Mouse (Mus musculus): ENCODE measurements at regions not wholly inside any gene's neighbourhood (a gene's known extent, or its start where the extent isn't known, plus 50 kb on each side); places are given as distances from the start of the nearest gene placed in this dataset.

DNA sequence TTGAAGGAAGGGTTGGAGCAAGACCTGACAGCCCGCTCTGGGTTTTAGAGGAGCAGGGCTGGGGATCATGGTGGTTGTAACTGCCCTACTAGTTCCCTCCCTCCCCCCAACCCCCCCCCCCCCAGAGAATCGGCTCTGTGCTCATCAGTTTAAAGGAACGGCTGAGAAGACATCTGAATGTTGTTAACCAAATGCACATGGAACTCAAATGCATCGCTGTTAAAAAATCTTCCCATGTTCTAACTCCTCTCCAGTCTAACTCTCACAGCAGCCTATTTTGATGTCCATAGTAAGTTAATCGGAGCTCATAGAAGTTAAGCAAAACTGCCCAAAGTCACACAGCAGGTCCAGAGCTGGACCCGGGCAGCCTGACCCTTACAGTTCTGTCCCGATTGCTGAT, 143.1 kb downstream of the Vegfa start:
- no peak for ATAC-seq

DNA sequence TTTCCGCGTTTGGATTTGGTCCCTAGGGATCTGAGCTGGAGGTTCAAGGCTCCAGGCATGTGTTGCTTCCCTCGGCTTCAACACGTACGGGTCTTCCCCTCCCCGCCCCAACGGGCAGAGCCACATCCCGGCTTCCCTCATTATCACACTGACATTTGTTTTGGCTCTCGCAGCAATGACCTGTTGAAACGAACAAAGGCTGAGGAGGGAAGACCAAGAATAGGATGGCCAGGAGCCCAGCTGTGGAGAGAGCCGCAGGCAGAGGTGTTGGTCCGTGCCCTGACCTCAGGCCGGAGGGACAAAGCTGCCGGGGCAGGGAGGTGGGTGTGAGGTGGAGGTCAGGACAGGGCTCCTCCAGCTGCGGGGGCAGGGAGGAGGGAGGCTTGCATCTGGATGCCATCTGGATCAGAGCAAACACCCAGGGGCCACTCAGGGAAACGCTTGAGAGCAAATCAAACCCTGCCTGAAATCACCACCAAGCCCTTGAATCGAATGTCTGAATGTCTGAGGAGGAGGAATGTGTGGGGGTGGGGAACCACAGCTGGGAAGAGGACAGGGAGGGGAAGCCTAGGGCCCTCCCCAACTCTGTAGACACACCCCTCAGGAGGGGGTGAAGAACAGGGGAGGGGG, 145.6 kb downstream of the Vegfa start:
- no peak for ATAC-seq

DNA sequence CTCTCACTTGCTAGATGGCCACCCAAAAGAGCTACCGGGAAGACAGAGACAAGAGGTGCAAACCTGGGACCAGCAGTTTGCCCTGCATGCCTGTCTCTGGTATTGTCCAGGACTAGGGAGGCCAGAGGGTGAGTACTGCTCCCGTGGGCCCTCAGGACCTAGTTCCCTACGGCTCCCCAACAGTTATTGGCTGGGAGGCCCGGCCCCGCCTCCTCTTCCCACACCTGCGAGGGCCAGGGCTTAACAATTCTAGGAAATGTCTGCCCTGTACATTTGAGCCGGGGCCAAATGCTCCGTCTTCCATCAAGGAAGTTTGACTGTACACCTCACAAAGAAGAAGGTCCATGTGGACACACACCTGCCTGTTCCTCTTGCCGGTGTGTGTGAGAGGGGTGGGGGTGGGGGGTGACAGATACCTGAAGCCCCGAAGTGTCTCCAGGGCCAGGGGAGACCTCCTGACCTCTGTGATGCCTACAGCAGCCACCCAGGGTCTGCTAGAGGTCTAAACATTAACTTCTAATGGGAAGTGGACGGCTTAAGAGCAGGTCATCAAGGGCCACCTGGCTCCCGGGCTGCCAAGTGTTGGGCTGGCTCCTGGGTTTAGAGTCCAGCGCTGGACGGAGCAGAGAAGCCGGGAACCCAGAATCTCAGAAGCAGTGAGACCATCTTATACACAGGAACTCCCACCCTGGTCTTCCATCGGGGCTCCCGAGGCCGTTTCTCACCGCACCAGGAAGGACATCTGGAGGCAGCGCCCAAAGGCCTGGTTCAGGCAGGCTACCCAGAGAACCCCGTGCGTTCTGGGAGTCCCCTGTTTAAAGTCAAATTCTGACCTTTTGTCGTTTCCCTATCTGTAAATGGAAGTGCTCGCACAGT, 146.5 kb downstream of the Vegfa start:
- ATAC-seq = no peak

DNA sequence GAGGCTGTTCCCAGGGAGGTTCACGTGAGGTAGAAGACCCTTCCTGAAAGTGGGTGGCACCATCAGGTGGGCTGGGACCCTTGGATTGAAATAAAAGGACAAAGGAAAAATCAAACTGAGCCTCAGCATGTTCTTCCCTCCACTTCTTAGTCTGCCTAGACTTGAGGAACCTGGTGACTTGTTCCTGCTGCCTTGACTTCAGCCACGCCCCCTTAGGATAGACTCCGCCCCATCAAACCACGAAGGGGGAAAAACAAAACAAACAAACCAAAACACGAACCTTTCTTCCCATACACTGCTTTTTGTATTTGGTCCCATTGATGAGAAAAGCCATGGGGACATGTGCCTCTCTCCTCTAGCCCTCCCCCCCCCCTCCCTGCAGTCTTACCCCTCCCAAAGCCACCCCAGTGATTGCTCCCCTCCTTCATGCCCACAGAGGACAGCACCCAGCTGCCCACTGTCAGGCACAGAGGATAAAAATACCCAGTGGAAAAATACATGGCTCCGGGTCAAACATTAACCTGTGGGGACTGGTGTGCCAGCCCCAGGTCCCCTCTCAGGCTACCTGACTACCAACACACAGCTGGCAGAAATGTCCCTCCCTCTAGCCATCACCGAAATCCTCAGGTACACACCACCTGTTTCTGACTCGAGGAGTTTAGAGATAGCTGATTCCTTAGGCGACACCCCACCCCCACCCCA, 148.0 kb downstream of the Vegfa start:
- ATAC-seq = no peak

DNA sequence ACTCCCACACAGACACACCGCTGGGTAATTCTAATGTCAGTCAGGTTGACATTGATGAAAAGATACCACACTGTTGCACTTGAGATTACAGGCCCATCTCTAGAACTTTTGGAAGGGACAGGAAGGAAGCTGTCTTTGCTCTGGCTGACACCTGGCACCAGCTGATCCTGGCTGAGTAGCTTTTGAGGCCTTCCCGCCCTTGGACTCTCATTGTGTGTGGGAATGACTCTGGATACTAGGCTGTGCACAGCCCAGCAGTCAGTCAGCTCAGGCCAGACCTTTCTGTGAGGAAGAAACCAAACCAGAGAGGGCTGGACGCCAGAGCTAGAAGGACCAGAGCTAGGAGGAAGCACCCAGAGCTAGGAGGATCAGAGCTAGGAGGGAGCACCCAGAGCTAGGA, 149.0 kb upstream of the 1600014C23Rik start:
- no peak for ATAC-seq

DNA sequence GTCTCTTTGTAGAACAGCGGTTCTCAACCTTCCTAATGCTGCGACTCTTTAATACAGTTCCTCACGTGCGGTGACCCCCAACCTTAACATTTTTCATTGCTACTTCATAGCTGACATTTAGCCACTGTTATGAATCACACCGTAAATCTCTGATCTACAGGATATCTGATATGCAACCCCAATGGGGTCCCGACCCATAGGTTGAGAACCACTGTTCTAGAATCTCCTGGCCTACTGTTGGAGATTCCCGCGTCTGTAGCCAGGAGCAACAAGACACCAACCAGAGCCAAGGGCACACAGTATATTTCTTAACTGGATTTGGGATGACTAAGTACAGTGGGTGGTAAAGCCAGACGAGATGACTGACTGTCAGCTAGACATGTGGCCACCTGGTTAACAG, 147.6 kb upstream of the 1600014C23Rik start:
- no peak for ATAC-seq

DNA sequence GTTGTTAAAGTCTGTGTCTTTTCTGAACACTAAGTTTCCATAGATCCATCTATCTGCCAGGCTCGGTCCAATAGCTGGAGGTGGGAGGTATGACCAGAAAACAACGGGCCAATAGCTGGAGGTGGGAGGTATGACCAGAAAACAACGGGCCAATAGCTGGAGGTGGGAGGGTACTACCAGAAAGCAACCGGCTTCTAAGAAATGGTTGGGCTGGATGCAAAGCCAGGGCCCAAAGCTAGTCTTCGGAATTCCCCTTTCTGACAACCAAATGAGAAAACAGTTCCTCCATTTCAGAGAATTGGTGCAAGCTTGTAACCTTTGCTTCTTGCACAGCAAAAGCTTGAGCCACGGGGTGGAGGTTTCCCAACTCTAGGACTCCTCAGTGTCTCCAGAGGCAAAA, 147.1 kb upstream of the 1600014C23Rik start:
- ATAC-seq = peak; percentile 48

DNA sequence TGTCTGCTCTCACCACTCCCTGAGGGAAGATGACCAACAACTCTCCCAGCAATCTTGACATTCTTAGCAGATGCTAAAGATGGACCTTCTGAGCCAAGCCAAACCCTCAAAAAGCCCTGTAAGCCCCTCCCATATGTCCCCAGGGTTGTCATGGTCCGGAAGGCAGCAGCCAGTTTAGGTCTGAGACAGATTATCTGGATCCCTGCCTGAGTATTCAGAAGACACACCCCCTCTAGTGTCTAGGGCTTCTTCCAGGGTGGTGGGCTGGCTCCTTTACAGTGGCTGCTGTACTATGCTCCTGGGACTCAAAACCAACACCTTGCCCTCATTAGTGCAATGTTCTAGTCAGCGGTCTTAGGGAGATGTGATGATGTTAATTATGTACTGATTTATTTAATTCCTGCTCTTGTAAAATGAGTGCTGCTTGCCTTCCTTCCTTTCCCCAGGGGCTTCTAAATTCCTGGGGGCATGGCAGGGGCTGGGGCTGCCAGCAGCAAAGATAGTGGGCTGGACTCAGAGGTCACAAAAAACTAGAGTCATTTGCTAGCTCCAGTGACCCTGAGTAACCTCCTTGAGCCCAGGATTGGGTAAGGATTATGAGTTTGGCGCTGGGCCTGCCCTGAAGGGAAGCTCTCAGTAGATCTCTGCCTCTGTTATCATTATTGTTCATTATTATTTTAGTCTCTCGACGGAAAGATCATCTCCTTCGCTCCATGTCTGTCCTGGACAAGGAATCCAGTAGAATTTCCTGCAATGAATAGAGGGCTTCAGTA, 146.0 kb upstream of the 1600014C23Rik start:
- ATAC-seq = no peak

DNA sequence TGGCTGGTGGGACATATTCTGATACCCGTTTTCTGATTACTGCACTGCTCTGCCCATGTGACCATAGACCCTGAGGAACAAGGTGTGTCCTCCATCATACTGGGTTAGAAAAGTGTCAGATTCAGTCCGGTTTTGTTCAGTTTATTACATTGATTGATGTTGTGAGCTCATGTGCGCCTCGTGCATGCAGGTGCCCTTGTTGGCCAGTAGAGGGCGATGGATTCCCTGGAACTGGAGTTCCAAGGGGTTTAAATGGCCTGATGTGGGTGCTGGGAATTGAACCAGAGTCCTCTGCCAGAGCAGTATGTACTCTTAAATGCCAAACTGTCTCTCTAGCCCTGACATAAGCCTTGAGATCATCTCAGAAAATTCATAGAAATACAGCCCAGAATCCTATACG, 144.8 kb upstream of the 1600014C23Rik start:
- no peak for ATAC-seq

DNA sequence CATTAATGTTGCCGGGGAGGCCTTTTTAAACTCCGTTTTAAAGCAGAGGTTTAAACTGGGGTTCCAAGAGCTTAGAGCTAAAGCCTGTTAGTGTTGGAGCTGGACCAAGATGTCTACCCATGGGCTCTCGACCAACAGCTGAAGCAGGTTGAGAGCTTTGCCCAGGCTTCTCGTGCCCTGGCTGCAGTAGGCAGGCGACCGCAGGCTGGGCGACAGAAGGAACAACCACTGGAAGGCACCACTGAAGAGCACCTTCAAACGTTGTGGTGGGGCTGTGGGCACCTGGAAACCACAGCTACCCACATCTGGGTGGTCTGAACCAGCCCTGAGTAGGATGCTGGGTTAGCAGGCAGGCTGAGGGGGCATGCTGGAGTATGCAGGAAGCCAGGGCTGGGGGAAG, 141.7 kb upstream of the 1600014C23Rik start:
- ATAC-seq = no peak

DNA sequence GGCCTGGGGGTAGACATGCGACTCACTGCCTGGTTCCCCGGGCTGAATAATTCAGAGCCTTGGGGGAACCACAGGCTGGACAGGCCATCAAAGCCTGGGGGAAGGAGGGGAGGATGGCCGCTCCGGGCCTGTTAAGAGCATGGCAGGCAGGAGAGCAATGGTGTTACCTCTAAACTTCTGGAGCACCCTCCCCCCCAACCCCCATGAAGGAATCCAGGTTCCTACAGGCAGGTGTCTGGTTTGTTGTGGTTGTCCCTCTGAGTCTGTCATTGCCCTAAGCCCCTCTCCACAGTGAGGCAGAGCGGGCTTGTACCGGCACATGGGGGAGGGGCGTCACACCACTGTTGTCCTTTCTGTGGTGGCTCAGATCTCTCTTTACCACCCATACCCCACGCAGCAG, 140.4 kb upstream of the 1600014C23Rik start:
- no peak for ATAC-seq

DNA sequence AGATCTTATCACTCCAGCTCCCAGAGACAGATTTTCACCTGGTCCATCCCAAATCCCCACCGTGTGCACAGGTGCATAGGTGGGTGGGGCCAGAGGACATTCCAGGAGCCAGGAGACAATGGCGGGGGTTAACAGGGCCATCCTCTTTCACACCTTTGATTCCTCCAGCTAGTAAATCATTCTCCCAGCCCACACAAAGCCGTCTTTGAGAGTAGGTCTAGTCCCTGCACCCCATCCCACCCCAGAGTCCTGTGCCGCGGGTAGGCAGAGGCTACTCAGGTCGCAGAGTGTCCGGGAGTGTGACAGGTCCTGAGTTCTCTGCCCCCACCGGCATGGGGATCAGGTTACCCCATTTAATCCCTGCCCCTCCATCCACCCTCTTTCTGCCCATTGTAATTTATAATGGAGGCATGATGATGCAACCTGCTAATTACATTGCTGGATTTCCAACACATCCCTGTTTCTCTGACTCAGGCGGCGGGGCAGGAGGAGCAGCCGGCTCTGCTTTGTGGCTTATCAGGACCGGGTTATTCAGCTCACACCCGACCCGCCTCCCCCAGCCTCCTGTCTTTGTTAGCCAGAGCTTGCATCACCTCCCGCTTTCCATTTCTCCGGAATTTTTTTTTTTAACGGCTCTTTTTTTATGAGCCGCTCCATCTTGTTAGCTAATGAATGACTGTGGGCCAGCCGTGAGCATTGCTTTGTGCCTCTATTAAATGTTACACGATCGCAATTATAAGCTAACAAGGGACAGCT, 139.7 kb upstream of the 1600014C23Rik start:
- ATAC-seq = no peak

DNA sequence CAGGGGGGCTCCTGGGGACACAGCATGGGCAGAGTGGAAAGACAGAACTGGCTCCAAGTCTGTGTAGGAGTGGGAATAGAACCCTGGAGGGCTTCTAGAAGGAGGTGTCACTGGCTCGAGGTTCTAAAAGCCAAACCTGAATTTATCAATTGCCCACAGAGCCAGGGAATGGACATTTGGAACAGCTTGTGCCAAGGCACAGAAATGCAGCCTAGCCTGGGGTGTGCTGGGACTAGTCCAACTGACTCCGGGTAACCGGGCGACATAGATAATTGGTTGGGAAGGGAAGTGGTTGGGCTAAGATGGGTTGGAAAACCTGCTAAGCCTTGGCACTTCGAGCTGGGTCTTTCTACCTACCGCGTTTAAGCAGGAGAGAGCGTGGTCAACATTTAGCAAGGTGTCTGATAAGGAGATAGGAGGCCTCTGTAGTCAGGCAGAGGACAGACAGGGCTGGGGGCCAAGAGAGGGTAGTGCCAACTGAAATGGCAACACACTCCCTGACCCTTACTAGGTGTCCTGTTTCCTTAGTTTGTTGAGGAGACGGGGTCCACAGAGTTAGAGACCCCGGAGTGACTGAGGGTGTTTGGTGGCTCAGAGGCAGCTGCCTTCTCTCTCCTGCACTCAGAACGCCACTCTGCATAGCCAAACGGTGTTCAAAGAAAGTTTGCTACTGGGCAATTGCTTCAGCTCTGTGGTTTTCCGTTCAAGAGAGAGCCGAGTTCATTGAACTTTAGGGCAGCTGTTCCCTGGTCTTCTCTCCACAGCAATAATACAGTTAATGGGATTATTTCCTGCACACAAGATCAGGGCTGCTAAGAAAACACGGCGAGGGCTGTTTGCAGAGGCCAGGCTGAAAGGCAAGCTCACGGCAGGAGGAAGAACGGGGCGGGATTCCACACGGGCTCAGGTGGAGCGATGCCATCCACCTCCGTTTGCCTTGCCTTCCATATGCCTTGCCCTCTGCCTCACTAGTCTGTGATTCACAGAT, 138.3 kb upstream of the 1600014C23Rik start:
- no peak for ATAC-seq

DNA sequence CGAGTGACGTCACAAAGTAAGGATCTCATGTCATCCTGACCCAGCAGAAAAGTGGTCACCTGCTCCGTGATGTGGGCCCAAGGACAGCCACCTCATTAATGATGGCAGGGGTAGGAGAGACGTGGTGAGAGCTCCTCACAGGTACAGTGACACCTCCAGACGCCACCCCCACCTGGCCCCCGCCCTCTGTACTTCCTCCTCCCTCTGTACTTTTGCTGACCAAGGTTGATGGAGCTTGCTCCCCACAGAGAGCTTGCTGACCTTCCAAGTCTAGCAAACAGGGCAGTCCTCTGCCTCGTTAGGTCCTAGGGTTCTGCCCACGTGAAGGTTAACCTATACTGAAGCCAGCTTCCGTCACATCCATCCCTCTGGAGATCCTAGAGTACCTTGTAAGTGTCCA, 137.4 kb upstream of the 1600014C23Rik start:
- no peak for ATAC-seq

DNA sequence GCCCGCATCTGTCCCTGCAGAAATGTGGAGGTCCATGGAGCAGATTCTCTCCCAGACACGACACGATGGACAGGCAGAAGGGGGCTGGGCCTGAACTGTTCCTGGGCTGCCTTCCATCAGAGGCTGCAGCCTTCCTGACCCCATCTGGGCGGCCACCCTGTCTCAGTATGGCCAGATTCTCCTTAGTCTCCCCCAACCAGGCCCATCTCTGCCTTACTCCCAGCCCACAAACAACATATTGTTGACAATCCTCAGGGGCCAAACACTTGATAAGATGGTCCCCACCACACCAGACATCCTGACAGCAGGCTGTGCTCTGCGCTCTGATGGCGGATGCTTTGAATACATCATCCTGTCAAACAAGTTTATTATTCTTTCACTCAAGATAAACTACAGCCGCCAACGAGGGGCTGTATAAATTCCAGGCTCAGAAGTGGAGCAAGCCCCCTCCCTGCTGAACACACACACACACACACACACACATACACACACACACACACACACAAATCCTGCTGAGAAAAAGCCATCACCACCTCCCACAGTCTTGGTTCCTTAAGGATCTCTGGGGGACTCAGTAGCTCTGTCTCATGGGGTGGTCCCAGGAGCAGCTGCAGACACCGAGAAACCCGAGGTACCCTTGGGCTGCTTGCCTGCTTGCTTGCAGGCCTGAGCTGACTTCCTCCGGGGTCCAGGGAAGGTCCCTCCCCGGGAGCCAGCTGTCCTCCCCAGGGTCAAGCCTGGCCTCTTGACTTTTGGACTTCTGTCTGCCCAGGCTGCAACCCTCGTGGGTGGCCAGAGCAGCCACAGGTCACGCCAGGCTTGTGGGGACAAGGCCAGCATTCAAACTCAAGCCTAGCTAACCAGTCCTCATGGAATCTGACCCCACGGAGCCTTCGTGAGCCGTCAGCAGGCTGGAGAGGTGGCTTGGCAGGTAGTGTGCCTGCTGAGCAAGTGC, 135.6 kb upstream of the 1600014C23Rik start:
- no peak for ATAC-seq

DNA sequence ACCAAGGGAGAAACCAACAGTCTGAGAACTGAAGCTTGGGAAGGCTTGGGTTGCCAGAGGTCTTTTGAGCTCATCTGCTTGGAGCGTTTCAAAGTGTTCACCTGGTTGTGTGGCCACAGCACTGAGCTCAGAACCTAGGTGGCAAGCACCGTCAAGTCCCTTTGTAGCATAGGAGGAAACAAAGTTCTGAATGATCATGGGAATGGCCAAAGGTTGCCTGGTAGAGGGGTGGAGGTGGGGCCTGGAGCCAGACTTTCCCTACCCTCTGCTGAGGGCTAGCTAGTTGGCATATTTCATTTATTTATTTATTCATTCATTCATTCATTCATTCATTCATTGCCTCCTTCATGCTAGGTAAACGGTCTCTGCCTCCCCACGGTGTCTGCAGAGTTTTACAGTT, 134.9 kb upstream of the 1600014C23Rik start:
- no peak for ATAC-seq

DNA sequence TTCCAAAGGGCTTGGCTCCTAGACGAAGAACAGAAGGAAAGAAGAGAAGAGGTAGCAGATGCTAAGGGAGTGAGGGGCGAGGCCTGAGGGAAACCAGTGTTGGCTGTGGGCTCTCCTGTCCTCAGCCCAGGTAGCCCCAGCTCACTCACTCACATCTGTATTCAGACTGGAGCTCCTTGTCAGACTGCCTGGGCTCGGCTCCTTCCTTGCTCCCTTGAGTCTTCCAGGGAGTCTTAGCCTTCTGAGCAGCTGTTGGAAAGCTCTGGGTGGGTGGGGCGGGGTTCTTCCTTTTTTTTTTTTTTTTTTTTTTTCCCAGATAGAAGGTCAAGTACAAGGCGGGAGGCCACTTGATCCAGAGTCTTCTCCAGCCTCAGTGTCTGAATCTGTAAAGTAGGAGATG, 134.1 kb upstream of the 1600014C23Rik start:
- ATAC-seq = no peak

DNA sequence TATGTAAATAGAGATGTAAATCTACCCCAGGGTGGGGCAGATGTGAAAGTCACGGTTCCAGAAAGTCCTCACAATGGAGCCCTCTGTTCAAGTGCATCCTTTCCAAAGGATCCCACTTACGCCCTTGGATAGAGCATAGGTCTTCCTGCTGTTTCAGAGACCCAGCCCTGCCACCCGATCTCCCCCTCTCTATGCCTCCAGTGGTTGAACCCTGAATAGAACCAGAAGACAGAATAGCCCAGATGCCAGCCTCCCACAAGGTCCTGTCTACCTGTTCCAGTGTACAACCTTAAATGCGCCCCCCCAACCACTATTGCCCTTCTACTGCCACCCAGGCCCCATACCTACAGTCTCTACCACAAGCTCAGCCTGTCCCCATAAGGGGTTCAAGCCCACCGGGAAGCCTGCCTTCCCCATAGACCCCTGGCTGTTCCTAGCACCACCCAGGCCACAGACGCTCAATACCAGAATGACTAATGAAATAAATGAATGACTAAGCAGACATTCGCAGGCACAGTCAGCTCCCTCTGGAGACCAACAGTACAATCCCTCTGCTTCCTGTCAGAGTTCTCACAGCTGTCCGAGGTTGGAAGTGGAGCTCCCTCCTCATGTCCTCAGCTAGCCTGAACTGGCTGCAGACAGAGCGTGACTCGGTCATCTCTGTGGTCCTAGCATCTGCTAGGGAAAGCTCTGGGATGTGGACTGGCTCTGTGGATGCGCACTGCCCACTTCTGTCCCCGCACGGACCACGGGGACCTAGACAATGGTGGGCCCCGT, 133.4 kb upstream of the 1600014C23Rik start:
- ATAC-seq = no peak

DNA sequence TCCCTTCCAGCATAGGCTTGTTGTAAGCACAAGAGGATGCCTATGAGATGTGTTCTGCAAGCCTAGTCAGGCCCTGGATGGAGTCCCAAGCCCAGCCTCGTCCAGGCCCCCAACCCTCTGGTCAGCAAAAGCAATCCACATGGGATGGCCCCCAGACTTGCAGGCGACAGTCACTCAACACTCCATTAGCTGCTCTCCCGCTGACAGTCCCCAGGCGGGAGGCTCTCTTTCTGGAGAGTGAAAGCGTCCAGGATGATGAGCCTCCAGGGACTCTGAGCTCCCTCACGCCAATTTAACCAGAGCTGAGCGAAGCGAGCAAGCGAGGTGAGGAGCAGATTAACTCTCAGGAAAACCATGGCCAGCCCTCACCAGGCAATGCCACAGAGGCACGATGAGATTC, 132.7 kb upstream of the 1600014C23Rik start:
- ATAC-seq = no peak
